Mouse (Mus musculus): ENCODE measurements around the gene Mpzl2. TPM values are rescaled to one million over a fixed set of nuclear protein-coding genes. Genes with fewer than 3 reads are reported as not detected.

Mpzl2 gene
- total RNA-seq (2021): 1 to 10 TPM in 1 of 2 experiments, under 1 TPM in 1; 1.00 to 1.1 TPM
- long read RNA-seq, experiment 1, partial matches to known transcripts: 0 of 3 reads
- long read RNA-seq, experiment 1, other reads (novel, unspliced or antisense): 1 of 3 reads
- long read RNA-seq, experiment 2, partial matches to known transcripts: 0 of 4 reads
- long read RNA-seq, experiment 2, other reads (novel, unspliced or antisense): 1 of 4 reads

DNA sequence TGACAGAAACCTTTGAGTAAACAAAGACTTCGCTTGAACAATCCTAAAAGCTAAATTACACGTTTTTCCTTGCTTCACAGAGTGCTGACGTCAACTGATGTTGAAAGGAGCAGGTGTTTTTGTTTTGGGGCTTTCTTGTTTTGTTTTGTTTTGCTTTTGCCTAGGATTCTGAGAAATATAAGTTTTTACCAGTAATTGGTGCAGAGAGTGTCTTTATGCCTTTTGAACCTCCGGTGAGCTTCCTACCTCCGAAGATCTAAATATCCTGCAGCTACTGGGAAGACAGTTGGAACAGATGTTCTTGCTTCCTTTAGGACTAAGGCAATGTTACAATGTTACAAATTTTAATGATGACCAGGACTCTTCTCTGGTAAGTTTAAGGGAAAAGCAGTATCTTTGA, at the start of gene Mpzl2:
TSS of gene Mpzl2 (plus strand) at position 301 of the 400 bp plus-strand sequence.
- intact Hi-C loops (cut with DNase I): no loop called here

DNA sequence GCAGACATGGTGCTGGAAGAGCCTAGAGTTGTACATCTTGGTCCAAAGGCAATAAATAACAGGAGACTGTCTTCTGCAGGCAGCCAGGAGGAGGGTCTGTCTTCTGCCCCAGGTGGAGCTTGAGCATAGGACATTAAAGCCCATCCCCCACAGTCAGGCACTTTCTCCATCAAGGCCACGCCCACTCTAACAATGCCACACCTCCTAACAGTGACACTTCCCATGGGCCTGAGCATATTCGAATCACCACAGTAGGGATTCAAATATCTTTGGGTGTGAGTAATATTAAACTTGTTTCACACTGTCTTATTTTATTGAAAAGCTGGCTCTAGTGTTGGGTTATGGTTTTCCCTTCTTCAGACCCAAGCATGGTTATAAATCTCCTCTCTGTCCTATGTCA, 47.8 kb upstream of the Mpzl2 start:
- intact Hi-C loops (cut with DNase I): no loop called here
- no peak for DNase-seq

More for the DNA sequence above, at the start of gene Mpzl2:
- DNase-seq: no peak

DNA sequence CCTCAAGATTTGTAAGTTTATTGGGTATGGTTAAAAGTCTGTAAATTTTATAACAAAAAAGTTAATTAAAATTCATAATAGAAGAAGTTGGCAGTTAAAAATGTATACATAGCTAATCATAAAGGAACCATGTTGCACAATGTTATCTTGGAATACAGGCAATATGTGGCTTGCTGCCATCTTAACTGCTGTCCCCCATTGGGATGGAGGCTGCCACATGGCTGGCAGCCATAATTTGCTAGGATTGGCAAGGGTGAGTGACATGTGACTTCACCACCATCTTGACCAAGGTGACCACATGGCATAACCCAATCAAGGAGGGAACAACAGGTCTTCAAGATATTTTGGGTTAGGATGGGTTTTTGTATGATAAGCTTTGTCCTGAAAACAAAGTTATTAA, 47.3 kb upstream of the Mpzl2 start:
- no peak for DNase-seq
- intact Hi-C loops (cut with DNase I): no loop called here

DNA sequence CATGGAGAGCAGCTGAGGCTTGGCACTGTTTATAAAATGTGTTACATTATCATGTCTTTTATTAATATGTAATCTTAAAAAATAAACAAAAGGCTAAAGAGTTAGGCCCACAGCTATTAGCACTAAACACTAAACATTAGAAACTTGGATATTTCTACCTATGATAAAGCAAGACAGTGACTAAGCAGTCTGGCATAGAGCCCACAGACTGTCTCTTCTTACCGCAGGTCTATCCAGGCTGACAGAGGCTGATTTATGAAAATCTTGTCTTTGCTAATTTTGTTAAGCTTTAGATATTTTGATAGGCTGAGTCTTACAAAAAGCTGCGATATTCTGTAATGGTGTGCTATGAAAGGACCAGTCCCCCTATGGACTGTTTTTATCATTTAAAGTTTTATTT, 46.3 kb upstream of the Mpzl2 start:
- DNase-seq: no peak
- intact Hi-C loops (cut with DNase I): no loop called here

DNA sequence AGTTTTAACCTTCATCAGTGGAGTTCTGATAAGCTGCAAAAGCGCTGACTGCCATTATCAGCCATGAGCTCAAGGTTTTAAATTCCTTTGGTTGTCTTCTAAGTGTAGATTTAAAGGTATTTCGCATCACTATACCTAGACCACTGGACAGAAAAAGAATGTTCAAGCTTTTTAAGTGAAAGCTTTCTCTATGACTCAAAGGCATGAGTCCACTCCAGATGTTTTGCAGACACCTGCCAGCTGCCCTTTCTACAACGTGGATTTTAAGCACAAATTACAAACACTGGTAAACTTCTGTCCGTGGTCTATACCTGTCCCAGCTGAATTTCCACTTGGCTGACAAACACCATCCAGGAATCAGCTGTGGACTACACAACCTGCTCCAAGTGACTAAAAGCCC, 44.6 kb upstream of the Mpzl2 start:
- intact Hi-C loops (cut with DNase I): no loop called here
- DNase-seq: no peak

DNA sequence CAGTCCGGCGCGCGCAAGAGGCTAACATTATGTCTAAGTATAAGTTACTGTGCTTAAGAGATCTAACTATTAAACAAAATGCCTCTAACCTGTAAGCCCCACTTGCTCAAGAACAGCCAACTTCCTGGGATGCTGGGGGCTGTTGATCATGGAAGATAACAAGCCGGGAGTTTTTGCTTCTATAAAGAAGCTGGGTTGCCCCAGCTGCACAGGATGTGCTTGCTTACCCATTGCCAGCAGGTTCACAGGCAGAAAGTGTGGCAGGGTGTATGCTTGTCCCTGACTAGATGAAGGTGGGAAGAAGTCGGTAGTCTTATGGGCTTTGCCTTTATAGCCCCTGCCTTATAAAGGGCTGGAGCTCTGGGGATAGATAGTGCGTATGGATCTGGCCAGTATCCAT, 43.0 kb upstream of the Mpzl2 start:
- no peak for DNase-seq
- intact Hi-C loops (cut with DNase I): no loop called here

DNA sequence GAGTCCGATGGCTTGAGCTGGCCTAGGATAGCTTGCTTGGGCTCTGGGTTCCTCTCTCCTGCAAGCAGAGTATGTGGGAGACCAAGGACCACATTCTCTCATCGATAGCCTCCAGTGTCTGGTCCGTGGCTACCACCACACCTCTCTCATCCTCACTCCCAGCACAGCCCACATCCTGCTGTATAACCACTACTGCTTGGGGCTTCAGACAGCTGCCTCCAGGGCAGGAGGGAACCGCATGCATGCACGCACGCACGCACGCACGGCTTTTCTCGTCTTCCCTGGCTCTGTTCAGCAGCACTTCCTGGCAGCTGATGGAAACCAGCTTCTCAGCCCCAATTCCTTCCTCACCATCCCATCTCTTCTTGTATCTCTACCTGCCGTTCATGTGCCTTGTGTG, 41.5 kb upstream of the Mpzl2 start:
- no peak for DNase-seq
- intact Hi-C loops (cut with DNase I): no loop called here

DNA sequence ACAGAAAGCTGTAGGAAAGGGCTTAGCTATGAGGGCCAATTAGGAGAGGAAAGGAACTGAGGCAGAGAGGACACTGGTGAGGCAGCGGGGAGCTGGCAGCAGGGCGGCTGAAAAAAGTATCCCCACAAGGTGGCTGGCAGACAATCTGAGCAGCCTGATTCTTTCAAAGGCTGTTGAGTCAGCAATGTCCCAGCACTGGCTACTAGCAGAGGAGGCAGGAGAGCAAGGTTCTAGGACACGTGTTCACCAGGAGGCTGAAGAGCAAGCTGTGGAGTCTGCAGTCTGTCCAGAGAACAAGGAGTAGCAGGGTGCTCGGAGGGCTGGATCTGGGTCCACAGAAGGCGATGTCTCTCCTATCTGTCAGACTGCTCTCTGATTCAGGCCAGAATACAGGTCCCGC, 40.4 kb upstream of the Mpzl2 start:
- no peak for DNase-seq
- intact Hi-C loops (cut with DNase I): no loop called here

DNA sequence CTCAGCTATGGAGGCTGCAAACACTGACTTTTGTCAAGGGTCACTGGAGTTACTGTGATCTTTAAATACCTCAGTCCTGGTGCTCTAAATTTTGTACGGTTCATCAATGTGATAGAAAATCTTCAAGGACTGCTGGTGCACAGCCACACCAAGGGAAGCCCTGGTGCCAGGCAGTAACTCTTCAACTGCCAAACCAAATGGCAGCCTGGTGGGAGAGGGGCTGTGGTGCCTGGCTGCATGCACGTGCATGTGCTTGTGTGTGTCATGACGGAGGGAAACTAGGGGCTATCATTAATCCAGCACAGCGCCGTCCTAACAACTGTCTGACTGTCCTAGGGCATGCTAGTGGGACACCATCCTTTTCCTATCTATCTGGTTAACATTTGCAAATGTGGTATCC, 39.8 kb upstream of the Mpzl2 start:
- intact Hi-C loops (cut with DNase I): no loop called here
- no peak for DNase-seq

DNA sequence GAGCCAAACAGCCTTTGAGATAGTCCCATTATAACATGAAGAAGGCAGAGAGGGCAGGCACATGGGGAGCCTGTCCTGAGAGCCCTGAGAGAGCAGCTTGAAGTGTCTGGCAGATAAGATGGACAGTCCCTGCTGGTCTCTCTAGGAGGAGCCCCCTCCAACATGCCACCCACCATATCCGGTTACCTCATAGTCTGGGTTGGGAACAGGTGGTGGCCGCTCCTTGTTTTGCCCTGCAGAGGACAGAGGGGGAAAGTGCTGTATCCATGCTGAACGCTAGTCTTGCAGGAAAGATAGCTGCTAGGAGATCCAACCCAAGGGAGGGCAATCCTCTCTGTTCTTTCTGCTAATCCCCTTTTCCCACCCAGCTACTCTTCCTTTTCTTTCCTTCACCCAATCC, 39.4 kb upstream of the Mpzl2 start:
- intact Hi-C loops (cut with DNase I): no loop called here

DNA sequence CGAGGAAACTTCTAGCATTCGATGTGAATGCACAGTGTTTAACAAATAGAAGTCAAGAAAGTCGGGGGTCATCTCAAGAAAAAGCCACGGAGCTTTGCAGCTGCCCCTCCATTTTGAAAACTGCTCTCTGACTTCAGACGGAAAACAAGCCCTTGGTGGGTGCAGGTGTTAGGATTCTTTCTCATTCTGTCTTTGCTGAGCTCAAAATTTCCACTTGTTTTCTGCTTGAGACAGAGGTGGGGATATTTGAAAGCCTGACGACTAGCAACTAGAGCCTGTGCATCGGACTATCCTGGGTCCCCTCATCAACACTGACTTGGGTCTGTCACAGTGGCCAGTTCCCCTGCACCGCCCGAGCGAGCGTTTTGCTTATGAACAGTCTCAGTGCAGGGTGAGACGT, 32.2 kb upstream of the Mpzl2 start:
- no peak for DNase-seq
- intact Hi-C loops (cut with DNase I): no loop called here

More for the DNA sequence above, 39.4 kb upstream of the Mpzl2 start:
- DNase-seq: no peak

DNA sequence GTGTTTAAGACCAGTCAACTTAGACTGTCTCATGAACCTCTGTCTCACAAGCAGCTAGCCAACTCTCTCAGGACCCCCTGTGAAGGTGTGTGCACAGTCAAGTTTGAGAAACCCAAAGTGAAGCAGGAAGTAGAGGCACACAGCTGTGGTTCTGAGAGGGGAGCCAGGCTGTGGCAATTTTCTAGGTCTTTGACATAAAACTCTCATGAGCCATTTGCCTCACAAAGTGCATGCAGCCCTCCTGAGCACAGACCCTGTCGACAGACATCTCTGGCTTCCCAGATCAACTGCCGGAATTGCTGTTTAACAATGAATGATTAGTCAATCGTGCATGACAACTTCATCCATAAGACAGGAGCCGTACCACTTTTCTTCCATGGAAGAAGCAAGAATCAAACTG, 31.3 kb upstream of the Mpzl2 start:
- intact Hi-C loops (cut with DNase I): no loop called here
- DNase-seq: no peak

DNA sequence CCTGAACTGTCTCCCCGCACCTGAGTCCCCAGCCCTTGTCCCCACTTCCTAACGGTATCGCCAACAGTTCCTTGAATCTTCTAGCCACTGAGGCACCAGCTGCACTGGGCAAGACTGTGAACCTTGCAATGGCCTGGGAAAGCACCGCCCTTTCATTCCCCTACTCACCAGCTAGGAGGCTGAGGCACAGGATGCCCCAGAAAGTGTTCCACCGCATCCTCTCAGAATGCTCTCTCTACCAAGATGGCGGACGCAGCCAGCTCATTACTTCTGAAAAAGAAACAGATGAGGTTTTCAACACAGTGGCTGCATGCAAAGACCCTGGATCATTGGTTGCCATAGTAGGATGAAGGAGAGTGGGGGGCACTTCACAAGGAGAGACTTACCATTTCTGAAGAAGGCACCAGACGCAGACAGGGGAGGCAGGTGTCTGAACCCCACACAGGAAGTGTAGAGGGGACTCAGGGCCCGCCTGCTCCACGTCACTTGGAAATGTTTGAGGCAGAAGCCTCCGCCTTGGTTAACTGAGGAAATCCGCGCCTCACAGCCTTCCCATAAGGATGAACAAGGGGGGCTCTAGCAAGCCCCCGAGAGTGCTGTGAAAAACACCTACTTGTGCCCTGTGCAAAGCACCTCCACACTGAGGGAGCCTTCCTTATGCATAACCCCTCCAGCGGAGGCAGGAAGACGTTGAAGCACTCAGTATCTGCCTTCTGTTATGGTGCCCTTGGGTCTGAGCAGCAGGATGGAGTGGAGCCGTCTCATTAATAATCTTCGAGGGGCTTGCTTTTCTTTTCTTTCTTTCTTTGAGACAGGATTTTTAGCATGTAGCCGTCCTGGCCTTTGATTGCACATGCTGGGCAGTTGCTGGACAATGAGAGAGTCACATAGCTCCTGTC, 30.2 kb upstream of the Mpzl2 start, which contains the start of gene Cd3e:
TSS of gene Cd3e (minus strand) at position 448 of the 899 bp plus-strand sequence.
- intact Hi-C loops (cut with DNase I): no loop called here
- DNase-seq: no peak

DNA sequence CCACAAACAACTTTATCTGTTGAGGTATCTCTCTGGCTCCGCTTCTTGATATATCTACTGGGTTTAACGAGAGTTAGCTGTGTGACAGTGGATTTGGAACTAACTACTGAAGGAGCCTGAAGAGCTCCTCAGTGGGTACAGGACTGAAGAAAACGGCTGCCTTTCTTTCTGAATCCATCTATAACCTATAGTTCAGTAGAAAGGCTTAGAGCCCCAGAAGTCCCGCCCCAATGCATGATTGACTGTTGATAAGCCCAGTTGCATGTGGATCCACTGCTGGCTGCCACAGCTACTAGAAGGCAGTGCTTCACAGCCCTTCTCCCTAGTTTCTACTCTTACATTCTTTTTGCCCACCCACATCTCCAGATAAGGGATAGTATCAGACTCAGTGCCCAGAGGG, 29.1 kb upstream of the Mpzl2 start:
- DNase-seq: no peak
- intact Hi-C loops (cut with DNase I): no loop called here

DNA sequence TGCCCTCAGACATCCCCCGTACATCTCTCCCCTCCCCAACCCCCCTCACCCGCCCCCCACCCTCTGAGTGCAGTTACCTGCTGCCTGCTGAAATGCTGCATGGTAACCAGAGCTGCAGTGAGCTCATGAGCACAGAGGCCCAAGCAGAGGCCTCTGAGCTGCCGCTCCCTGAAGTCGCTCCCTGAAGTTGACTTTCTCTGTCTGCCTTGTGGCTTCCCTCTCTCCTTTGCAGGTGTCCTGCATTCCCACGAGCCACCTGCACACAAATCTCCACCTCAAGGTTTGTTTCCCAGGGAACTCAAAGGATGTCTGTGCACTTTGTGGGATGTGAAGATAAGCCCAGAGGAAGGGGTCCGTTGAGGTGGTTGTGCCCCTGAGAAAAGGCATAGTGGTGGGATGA, 28.3 kb upstream of the Mpzl2 start:
- intact Hi-C loops (cut with DNase I): no loop called here
- DNase-seq: no peak

DNA sequence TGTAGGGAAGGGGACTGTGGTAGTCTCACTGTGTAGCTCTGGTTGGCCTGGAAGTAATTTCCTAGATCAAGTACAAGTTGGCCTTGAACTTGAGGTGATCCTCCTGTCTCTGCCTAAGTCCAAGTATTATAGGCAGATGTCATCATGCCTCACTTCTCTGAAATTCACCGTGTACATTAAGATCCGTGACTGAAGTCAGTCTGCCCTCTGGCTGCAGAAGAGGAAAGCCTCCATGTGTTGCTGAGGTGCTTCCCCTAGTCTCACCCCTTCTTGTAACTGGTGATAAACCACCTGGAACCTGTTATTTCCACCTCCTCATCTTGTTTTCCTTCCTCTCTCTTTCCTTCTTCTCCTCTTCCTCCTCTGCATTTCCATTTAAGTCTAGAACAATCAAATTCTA, 24.7 kb upstream of the Mpzl2 start:
- DNase-seq: no peak
- intact Hi-C loops (cut with DNase I): no loop called here

DNA sequence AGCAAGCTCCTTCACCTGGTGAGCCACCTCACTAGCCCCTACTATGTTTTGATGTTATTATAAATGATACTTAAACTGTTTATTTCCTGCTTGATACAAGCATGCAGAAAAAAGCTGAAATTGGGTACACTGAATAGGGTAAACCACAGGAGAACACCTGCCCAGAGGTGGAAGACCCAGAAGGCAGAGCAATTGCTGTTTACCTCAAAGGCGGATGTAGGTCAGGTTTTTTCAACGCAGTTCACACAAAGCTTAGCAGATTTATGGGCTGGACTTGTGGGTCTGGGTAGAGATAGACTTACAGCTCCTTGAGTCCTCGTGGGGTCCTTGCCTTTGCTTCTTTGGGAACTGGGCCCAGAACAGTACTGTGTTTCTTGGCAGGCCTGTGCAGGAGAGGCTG, 23.8 kb upstream of the Mpzl2 start:
- intact Hi-C loops (cut with DNase I): no loop called here
- no peak for DNase-seq

DNA sequence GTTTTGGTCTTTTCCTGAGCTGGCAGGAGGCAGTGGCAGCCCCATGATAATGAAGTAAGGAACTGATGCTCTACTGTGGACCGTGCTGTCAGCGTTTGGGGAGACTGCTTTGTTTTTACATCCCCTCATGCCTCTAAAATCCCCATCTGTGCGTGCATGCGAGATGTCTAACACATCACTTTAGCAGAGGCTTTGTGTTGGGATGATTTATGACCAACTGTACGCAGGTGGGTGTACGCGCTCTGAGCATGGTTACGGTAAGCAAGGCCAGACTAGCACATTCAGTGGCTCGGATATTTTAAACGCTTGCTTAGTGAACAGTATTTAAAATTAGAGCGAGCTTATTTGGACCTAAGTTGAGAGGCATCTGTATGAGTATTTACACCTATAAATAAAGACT, 21.6 kb upstream of the Mpzl2 start:
- intact Hi-C loops (cut with DNase I): no loop called here

DNA sequence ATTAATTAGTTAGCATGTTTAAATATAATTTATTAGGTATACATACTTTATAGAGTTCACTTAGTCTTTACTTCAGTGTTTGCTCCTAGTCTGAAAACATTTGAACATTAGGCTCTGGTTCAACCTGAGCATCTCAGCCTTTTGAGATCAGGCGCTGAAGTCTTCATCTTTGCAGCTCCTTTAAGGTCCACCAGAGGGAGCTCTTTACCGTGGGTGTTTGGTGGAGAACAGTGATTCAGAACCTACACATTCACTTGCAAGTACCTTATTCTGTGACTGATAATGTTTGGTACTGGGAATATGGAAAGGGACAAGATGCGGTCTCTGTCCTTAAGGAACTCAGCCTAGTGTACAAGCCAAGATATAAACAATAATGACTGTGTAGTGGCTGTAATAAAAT, 16.8 kb upstream of the Mpzl2 start:
- intact Hi-C loops (cut with DNase I): loop anchor here (1.0 kb wide), 1 partner anchor 124 kb away; no protein-coding TSS in a partner anchor
- DNase-seq: peak; percentile 40 to 71

More for the DNA sequence above, 21.6 kb upstream of the Mpzl2 start:
- DNase-seq: no peak

DNA sequence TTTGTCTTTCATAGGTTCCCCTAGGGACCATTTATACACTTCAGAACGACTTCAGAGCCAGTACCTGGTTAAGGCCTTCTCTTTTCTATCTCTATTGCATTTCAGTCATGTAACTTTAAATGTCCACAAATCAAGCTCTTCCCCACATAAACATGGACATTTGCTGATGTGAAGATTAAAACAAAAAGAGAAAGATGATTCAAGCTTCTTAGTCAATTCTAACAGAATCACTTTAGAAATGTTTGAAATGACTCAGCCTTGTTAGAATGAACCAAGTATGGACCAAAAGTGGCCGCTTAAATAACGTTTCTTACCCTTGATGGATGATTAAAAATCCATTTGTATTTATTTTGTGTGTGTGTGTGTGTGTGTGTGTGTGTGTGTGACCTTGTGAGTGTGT, 16.0 kb upstream of the Mpzl2 start:
- DNase-seq: no peak
- intact Hi-C loops (cut with DNase I): no loop called here

DNA sequence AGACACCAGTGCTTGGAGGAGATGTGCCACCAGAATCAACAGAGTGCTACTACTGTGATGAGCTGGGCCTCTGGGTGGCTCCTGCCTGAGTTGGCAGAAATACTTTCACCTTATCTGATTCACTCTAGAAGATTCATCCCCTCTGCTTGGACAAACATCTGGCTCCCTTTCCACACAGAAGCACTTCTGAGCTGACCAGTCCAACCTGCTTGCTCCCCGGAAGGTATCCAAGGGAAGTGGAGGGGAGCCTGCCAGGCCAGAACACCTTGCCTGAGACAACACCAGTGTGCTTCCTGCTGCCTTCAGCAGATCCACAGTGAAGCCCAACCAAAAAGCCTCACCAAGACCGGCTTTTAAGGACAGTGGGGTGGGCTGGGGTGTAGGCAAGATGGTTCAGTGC, 15.4 kb upstream of the Mpzl2 start:
- no peak for DNase-seq
- intact Hi-C loops (cut with DNase I): no loop called here

DNA sequence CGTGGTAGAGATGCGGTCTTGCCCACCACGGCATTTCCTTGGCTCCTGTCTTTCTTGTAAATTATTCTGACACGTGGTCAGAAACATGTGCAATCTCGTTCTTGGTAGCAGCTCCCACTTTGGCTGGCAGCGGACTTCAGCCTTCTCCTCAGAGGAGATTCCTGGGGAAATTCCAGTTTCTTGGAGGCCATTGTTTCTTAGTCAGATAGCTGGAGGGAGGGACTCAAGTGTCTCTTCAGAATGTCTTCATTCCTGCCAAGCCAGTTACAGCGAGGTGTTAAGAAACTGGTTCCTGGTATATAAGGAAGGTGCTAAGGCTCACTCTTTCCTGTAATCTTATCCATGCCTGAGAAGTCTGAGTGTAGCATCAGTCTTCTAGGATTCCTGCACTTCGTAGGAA, 12.2 kb upstream of the Mpzl2 start:
- DNase-seq: no peak
- intact Hi-C loops (cut with DNase I): no loop called here

All from heart, postnatal 14 days (tissue).